Mouse (Mus musculus) thymus, adult 2 months (tissue): ENCODE measurements around the gene Celf5.

Experiments
- CTCF ChIP-seq: fragments of 200-500 bp; IDR thresholded peaks from 2 replicates; pipeline ENCODE4 v1.5.1; 2012; ENCODE audit warnings: mild to moderate bottlenecking, control low read depth, low read length, moderate library complexity, borderline replicate concordance; ENCODE audit not compliant: control insufficient read depth, poor library complexity, insufficient read depth; ENCODE audit errors: extremely low read depth
- POLR2A ChIP-seq: fragments of 200-500 bp; IDR thresholded peaks from 2 replicates; pipeline ENCODE4 v1.6.1; 2012; ENCODE audit warnings: mild to moderate bottlenecking, low read length, control low read depth, moderate library complexity; ENCODE audit not compliant: control insufficient read depth, poor library complexity, insufficient read depth; ENCODE audit errors: extremely low read depth

- no peak for TF ChIP-seq CTCF
- no peak for TF ChIP-seq POLR2A
Measured at GRCm38 (mm10) chr10:81426897-81427296, 55.6 kb downstream of the Celf5 start.
